7 mouse cellular contexts compared by ENCODE assay signal in the genomic region with DNA sequence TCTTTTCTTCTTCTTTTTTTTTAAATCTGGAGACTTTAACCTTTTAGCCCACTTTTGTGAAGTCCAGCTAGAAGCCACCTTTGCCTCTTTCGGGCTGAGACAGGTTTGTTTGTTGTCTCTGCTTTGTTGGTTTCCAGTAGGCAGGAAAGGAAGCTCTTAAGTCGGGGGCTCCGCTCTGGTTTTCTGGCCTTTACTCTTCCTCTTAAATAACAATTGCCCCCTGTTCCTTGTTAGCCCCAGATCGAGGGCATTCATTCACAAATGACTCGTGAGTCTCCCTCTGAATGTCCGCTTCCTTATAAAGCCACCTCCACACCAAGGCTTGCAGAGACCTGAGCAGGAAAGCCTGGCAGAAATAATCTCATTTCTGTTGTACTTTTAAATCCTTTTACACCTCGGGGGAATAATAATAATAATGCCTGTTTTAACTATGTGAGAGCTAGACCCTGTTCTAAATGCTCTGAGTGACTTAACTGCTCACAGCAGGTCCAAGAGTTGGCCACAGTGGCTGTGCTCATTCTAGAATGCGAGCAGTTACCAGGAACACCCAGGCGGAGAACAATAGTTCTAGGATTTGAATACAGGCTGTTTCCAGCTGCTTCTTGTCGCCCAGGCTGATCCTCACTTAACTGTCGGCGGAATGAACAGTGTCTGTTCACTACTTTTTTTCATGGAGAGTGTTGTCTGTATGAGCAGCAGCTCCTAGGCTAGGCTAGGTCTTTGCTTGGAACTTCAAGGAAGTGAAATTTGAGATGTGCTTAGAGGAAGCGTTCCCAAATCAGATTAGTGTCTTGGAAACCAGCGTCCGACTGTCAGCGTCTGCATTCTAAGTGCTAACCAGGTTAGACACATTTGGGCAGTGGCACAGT. TPM values are rescaled to one million over a fixed set of nuclear protein-coding genes. Genes with fewer than 3 reads are reported as not detected.
DNase-seq lines count a peak whose midpoint lies in the region; ATAC-seq and TF ChIP-seq lines count a peak whose summit lies in the region.

No protein-coding gene starts in this region.

- 12% methylated on average over 16 of the region's 16 CpGs for WGBS in limb, embryonic 14.5 days
- WGBS in small intestine, adult 2 months = 30% methylated on average over 16 of the region's 16 CpGs

- no peaks in the 10 kb centered on the region for H3K27me3 ChIP-seq in limb, embryonic 14.5 days (ENCODE audit: control insufficient read depth, insufficient read depth, low read length)
- H3K27me3 ChIP-seq in small intestine, adult 2 months (ENCODE audit: control insufficient read depth, insufficient read depth, low read length) = no peaks in the 10 kb centered on the region

- DNase-seq in MN1 (ENCODE audit: low spot score) = peak; percentile 80
- peak; percentile 75 for DNase-seq in embryo, embryonic 10 days (ENCODE audit: low spot score)
- DNase-seq in heart, postnatal 14 days = peak; percentile 21 to 39
- peak; percentile 24 for DNase-seq in limb, embryonic 14.5 days (ENCODE audit: low spot score)
- DNase-seq in urinary bladder, adult 2 months (ENCODE audit: low spot score) = no peak
- no peak for DNase-seq in right cerebral cortex, postnatal 4 days

- H3K4me2 ChIP-seq in limb, embryonic 14.5 days (replicated peaks; ENCODE audit: low read depth, low read length, severe bottlenecking) = peak overlapping the region; percentile 33

- H3K9ac ChIP-seq in limb, embryonic 14.5 days (ENCODE audit: low read depth, low read length, severe bottlenecking) = peak overlapping the region; percentile 6; the same call in 1 of the 2 replicates

- peaks cover 13% of the 10 kb centered on the region for H3K4me1 ChIP-seq in limb, embryonic 14.5 days (ENCODE audit: control insufficient read depth, insufficient read depth, low read length)
- H3K4me1 ChIP-seq in small intestine, adult 2 months (ENCODE audit: control insufficient read depth, insufficient read depth, insufficient read length, low read length) = peaks cover 7% of the 10 kb centered on the region; the same call in 1 of the 2 replicates

- H3K9me3 ChIP-seq in limb, embryonic 14.5 days (ENCODE audit: control insufficient read depth, low read length) = no peaks in the 10 kb centered on the region

- no peak for ATAC-seq in limb, embryonic 14.5 days (ENCODE audit: low FRiP score, low read depth)

- H3K36me3 ChIP-seq in limb, embryonic 14.5 days (ENCODE audit: control insufficient read depth, insufficient read depth, low read length) = no peaks in the 10 kb centered on the region
- no peaks in the 10 kb centered on the region for H3K36me3 ChIP-seq in small intestine, adult 2 months (ENCODE audit: control insufficient read depth, insufficient read depth, low read length)

- TF ChIP-seq CTCF in small intestine, adult 2 months (IDR thresholded peaks at IDR 0.05; ENCODE audit: extremely low read depth, insufficient read length, insufficient replicate concordance, low read depth, low read length) = no peak

- H3K27ac ChIP-seq in limb, embryonic 14.5 days (replicated peaks; ENCODE audit: low read depth, low read length) = peak overlapping the region; percentile 100
- peak overlapping the region; percentile 69 for H3K27ac ChIP-seq in small intestine, adult 2 months (ENCODE audit: insufficient read depth, low read depth, low read length)

- intact Hi-C loops in heart, postnatal 14 days (cut with DNase I) = loop anchor here (2.0 kb wide), 1 partner anchor 13 kb away; no protein-coding TSS in a partner anchor

- no peak for TF ChIP-seq POLR2A in limb, embryonic 14.5 days (IDR thresholded peaks at IDR 0.05; ENCODE audit: borderline replicate concordance, extremely low read depth, insufficient read depth, insufficient read length)
- TF ChIP-seq POLR2A in small intestine, adult 2 months (IDR thresholded peaks at IDR 0.05; ENCODE audit: low read depth, low read length) = no peak

- H3K4me3 ChIP-seq in limb, embryonic 14.5 days (replicated peaks; ENCODE audit: low read length) = no peak overlapping the region
- no peak overlapping the region; the same call in 1 of the 2 replicates for H3K4me3 ChIP-seq in small intestine, adult 2 months (ENCODE audit: low read depth, low read length)

RNA-seq across cellular contexts. Expression of gene Arid1a, which starts 59.3 kb away (rescaled TPM):
- 10 to 100 TPM; 45.2 to 48.8 TPM for total RNA-seq in heart, postnatal 14 days (2021)
- 70.8 and 87.1 TPM in 2 replicates for polyA plus RNA-seq in limb, embryonic 14.5 days (2012; rRNA removed)
- polyA plus RNA-seq in limb, embryonic 14.5 days (2014; fragmentation: Nextera tagmentation; extraction: Ambion mirVana) = 33.3 and 40.8 TPM in 2 replicates
- polyA plus RNA-seq in small intestine, adult 2 months (2012; rRNA removed) = 42.1 and 74.9 TPM in 2 replicates
- 26.3 and 41.5 TPM in 2 replicates for polyA plus RNA-seq in urinary bladder, adult 2 months (2012; rRNA removed)

Comparison
In these comparisons a context has a peak if more than half of its experiments do, and no peak if none do; other contexts are left out.
1. DNase-seq: peak in MN1 (single experiment), embryo, embryonic 10 days (single experiment), heart, postnatal 14 days (2 of 2) and limb, embryonic 14.5 days (single experiment); none in urinary bladder, adult 2 months (single experiment) and right cerebral cortex, postnatal 4 days (single experiment).